Mouse (Mus musculus) mesoderm, embryonic 11.5 days (tissue): ENCODE measurements around the gene Irf2bp1.

ENCODE experiments used
- DNase-seq: peaks from one replicate; pipeline ENCODE4 v3.0.0-alpha.2; 2012; ENCODE audit warnings: low read depth, low spot score

Irf2bp1 gene

DNA sequence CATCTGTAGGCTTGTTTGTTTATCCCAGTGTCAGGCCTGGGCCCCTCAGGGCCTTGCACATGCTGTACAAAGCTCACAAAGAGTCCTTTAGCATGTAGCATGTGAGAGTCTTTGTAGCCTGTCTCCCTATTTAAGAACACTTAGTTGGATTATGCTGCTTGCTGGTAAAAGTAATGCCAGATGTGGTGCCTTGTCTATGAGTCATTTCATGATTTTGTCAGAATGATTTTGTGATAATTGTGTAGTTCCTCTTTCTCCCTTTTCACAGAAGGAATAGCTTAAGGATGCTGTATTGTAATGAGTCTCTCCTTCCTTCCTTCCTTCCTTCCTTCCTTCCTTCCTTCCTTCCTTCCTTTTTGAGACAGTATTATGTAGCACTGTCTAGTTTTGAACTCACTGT is 24.2 kb downstream of the Irf2bp1 start:
- DNase-seq = no peak

DNA sequence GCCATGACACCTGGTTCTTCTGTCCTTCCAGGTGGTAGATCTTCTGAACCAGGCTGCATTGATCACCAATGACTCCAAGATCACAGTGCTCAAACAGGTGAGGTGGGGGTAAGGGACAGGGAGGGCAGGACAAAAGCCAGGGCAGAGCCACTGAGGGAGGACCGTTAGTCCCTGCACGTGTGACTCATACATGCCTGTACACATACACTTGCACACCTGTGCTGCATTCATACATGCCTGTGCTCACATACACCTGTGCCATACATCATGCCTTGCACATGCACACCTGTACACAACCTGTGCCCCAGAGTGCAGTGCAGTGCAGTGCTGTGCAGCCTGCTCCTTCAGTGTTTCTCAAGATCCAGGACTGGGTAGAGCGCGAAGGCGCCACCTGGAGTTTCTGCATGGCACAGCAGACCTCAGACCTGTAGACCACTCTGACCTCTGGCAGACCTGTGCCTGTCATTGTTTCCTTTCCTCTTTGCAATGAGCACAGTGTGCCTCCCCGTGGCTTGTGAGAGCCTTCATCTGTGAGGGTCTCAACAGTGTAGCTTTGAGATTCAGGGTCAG is 25.3 kb downstream of the Irf2bp1 start:
- peak; percentile 68 for DNase-seq

DNA sequence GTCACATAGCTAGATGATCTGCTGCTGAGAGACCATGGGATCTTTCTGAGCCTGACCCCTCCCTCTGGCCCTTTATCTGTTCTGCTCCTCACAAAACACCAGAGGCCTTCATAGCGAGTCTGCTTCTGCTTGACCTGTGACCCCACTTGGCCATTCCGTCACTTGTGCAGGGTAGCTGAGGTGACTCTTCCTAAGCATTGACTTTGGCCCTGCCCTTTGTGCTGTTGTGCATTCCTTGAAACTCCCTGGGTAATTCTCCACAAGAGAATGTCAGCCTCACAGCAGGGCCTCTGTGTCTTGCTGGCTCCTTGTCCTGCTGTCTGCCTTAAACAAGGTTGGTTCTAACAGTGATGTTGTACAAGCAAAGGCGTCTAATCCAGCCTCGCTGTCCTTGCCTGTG is 27.8 kb downstream of the Irf2bp1 start:
- no peak for DNase-seq

DNA sequence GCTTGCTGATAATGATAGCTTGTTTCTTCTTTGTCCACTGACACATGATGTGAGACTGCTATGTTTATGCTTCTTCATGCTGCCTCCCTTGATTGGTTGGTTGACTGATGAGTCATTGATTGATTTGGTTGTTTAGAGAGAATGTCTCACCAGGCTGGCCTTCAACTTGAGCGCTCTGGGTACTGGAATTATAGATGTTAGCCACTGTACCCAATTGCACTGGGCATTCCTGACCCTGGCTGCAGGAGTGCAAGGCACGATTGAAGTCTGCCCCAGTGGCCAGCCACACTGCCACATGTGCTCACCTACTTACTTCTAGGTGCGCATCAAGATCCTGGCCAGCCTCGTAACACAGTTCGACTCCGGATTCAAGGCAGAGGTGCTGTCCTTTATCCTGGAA is 40.8 kb downstream of the Irf2bp1 start:
- DNase-seq = no peak

- DNase-seq = no peak
Measured at GRCm38 (mm10) chr7:19046286-19047069, 42.6 kb downstream of the Irf2bp1 start.

DNA sequence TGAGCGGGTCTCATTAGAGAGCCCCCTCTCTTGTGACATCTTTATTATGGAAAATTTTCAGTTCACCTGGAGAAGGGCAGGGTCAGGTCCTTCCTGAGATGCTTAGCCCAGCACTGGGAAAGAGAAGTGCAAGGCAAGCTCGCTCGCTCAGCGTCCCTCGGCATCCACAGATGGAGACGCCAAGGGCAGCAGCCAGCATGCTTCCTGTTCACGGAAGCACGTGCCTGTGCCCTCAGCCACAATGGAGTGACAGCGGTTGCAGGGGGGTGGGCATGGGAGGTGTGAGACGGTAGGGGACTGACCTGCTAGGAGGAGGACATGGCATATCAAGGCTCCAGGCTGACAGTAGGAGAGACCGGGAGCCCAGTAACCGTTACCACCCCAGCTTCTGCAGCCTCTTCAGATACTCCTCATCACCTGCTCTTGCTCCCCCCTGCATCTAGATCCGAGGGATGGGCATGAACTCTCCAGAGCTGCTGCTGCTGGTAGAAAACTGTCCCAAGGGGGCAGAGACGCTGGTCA is 44.2 kb downstream of the Irf2bp1 start:
- DNase-seq = no peak

DNA sequence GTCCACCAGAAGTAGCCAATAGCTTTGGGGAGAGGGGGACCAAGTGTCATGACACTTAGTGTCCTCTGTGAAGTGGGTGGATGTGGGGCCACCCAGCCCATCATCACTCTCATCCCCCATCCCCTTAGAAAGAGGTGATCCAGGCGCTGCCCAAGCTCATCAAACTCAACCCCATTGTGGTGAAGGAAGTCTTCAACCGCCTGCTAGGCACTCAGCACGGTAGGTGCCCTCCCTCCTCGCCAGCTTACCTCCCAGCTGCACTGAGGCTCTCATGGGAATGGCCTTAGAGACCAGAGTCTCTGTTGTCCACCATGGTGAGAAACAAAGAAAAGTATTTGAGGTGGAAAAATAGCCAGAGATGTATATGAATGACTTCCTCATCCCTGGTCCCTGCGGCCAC is 45.4 kb downstream of the Irf2bp1 start:
- no peak for DNase-seq

GRCm38 (mm10) chr7:19050172-19050571 is 46.3 kb downstream of the Irf2bp1 start:
- DNase-seq = no peak

GRCm38 (mm10) chr7:19051161-19051560 is 47.3 kb downstream of the Irf2bp1 start:
- DNase-seq = no peak

DNA sequence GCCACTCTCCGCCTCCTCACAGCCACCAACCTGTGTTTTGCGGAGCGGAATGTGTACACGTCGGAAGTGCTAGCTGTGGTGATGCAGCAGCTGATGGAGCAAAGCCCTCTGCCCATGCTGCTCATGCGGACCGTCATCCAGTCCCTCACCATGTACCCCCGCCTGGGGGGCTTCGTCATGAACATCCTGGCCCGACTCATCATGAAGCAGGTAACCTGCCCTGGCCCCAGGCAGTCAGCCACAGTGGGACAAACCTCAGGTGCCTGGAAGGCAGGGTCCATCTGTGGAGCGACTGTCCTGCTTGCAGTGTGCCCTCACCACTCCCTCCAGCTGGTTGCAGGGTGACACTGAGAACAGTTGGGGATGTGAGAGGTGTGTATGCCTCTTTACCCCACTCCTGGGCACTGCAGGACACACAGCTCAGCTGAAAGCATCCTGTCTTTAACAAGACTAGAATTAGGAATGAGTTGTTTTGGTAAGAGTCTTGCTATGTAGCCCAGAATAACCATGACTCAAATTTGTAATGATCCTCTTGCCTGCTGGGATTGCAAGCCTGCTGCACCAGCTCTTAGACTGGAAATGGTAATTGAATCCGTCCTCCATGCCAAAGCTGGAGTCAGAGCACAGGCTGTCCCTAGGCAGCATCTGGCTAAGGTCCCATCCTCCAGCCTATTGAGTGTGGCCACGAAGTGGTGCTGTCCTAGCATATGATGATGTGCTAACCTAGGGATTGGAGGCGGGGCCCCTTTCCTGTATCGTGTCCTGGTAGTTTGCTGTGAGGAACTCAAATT is 48.7 kb downstream of the Irf2bp1 start:
- DNase-seq = no peak

DNA sequence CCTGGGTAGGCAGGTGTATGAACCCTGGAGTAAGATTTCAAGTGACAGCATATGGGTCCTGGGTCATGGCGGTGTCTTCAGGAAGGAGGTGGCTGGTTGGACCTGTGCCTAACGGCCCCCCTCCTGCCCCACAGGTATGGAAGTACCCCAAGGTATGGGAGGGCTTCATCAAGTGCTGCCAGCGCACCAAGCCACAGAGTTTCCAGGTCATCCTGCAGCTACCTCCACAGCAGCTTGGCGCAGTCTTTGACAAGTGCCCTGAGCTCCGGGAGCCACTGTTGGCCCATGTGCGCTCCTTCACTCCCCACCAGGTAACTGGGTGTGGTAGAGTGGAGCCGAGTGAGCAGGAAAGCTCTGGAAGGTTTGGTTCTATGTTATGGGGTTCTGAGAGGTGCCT is 49.3 kb downstream of the Irf2bp1 start:
- DNase-seq = no peak

GRCm38 (mm10) chr7:19054047-19054776 is 50.4 kb downstream of the Irf2bp1 start, which contains the start of gene Rsph6a:
Rsph6a (plus strand) TSS chr7:19054690.
- DNase-seq = peak; percentile 73

DNA sequence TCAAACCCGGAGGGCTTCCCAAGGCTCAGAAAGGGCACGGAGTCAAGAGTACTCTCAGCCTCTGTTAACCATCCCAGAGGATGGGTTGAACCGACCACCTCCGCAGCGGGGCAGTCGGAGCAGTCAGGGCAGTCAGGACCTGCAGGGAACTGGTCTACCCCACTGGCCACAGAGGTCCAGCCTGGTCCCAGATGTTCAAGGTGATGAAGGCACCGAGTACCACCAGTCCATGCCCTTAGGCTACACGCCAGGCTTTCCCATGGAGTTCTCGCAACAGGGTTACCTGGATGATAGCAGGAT is 50.9 kb downstream of the Irf2bp1 start:
- no peak for DNase-seq

- no peak for DNase-seq
Measured at GRCm38 (mm10) chr7:19055108-19055507, 51.3 kb downstream of the Irf2bp1 start.
